Mouse (Mus musculus): ENCODE data around the gene Tmem14c.
A peak's percentile ranks its signal among the peaks of the same experiment; 100 is the strongest.

Gene Tmem14c

DNA sequence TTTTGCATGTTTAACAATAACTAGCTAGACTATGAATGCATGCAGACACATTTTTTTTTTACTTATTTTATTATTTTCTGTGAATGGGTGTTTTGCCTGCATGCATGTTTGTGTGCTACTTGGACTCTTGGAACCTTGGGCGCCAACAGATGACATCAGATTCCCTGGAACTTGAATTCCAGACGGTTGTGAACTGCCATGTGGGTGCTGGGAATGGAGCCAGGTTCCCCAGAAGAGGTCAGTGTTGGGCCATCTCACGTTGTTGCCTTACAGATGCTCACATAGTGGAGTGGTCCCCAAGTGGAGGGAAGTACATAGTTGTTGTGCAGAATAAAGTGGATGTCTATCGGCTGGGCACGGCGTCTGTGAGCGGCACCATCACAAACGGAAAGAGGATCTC, 7.1 kb upstream of the Tmem14c start:
- DNase-seq = no peak

DNA sequence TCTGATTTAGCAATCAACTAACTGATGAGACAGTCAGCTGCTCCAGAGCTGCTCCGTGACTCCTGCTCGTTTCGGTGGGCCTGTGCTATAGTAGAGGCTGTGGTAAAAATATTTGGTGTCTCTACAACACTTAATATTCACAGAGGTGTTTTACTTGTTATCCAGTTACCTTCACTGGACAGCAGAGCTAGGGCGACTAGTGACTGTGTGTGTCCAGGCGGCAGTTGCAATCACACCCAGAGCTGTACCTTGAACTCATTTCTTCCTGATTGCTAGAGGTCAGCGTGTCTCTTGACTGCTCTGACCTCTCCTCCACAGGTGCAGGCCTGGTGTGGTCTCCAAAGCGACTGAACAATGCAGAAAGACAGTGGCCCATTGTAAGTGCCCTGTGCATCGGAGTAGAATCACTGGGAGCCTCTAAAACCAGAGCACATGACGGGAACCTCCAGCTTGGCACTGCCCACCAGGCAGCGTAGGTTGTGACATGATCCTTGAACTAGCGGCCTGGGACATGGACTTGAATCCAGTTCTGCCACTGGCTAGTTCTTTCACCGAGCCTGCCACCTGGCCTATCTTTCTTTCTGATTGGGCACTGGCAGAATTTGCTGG, 809 bp downstream of the Tmem14c start:
- DNase-seq = peak; percentile 17

DNA sequence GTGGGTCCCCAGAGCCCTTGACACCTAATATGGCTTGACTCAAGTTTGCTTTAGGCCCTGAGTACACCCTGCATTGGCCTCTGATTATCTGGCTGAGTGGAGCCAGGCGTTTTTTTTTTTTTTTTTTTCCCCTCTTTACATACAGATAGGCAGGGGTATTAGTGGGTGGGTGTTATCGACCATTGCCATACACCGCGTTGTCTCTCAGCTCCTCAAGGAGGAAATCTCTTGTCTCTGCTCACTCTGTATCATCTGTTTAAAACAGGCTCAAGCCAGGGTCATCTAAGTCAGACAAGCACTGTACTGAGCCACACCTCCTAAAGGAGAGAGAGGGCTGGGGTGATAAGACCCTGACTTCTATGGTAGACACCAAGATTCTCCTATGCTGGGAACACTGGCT, 1.7 kb downstream of the Tmem14c start:
- no peak for DNase-seq

DNA sequence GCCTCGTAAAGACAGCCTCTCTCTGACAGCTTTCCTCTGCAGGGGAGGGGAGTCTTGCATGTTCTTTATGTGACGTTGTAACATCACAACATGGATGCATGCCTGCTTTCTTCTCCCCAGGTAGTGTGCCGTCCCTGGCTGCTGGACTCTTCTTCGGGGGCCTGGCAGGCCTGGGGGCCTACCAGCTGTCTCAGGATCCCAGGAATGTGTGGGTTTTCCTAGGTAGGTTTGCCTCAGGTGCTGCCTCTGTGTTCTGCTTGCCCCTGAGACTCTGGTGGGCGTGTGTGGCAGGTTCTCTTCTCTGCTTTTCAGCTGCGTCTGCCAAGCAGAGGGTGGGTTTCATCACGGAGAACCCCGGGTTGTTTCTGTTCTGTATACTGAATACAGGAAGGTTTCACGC, 2.1 kb downstream of the Tmem14c start:
- DNase-seq = no peak

DNA sequence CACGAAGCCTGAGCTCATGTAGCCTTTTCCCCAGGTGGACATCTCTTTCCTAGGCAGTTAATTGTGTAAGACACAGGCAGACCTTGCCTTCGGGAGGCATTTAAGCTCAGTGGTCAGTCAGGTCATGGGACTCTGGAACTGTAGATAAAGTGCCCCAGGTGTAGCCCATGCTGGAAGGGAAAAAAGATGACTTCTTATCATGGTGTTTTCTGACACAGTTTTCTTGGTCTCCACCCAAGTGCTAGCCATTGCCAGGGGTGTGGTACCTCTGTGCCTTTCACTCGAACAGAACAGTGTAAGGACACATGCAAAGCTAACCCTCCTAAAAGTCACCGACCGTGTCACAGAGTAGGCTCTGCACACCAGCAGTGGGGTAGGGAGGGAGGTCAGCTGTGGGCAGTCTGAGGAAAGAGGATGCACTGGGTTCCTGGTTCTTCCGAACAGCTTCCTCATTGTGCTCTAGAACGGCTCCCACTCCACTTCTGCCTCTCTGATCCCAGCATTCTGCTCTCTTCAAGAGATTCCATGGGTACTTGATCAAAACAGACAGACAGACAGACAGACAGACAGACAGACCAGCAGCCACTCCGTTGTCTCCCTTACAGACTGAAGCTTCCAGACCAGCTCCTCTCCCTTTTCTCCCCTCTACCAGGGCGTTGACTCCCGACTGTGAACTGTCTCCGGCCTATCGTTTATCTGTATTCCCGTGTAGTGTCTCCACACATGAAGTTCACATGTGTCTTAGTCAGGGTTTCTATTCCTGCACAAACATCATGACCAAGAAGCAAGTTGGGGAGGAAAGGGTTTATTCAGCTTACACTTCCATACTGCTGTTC, 2.9 kb downstream of the Tmem14c start:
- DNase-seq = no peak

DNA sequence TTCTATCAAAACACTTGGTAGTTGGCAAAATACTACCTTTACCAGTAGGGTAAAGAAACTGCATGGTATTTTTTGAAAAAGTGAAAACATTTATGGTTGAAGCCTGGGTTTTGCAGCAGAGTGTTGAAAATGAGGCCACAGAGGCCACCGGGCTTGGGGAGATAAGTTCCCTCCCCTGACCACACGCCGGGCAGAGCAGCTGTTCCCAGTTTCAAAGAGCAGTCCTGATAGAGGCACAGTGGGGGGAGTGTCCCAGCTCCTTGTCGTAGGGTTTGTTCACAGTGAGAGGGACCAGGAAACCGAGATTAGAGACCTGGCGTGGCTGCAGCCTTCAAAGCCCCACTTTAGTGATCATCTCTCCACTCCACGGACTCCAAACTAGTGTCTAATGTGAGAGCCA, 4.4 kb downstream of the Tmem14c start:
- DNase-seq = no peak

DNA sequence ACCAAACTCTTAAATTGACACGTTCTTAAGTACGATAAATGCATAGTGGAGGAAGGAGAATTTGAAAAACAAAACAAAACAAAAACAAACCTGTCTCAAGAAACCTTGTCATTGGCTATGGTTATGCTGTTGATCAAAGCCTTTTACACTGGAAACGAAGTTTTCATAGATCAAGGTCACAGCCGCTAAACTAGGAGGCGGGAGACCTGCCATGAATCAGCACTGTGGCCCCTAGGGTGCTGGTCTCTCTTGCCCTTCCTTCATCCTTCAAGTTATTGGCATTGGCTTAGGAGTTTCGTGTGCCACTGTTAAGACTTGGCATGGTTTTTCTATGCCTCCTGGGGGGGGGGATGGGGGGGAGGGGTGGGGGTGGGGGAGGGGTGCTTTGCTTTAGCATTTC, 5.5 kb downstream of the Tmem14c start:
- DNase-seq = no peak

DNA sequence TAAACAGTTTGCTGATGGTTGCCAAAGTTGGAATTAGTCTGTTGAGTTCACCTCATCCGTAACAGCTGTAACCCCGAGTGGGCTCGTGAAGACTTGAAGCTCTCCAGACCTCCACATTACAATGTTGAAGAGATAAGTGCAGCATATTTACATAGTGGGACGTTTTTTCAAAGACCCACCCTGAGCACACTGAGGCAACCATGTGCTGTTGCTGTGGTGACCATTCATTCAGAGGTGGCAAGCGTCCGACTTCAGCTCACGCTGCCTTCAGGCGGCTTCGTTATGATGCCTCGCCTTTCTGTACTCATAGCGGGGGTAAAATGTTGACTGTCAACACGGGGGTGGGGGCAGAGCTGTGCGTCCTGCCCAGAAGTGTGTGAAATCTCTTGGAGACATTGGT, 6.0 kb downstream of the Tmem14c start:
- no peak for DNase-seq

DNA sequence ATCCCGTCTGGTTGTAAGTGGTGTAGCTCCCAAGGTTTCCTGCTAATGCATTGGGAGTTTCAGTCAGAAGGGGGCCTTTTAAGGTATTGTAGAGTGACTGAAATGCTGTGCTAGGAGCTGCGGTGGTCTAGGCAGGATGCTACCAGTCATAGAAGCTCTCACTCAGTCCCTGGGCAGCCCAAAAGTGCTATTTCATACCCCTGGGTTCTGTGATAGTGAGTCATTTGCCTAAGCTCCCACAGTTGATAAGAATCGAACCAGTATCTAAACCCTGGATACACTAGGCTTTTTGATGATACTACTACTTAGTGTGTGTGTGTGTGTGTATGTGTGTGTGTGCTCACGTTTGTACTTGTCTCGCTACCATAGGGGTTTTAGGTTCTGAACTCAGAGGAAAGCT, 14.0 kb downstream of the Tmem14c start:
- no peak for DNase-seq

DNA sequence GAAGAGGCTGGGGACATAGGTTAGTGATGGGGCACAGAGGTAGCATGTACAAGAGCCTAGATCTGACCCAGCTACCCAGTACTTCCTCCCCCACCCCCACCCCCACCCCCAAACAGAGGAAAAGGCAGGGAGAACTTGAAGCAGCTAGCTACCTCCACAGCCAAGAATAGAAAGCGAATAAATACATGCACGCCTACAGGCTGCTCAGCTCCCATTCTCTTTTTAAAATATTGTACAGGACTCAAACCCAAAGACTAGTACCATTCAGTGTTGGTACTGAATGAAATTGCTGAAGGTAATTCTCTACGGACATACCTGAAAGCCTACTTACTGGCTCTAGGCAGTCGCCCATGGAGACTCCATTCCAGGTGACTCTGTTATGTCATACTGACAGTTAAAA, 26.4 kb downstream of the Tmem14c start:
- DNase-seq = no peak

DNA sequence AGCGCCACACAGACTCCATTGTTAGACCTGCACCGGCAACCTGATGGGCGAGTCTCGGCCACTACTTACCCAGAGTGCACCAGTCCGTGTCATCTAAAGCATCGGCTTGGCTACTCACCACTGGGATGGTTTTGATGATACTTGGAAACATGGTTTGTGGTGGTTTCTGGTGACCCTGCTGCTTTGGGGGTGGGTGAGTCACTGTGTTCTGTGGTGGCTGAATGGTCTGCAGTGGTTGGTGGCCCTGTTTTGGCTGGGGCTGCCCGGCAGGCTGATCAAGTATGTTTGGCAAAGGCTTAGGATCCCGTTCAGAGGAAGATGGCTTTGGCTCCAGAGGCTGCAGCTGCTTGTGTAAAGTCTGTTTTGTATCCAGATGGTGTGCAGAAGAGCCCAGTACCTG, 29.8 kb downstream of the Tmem14c start:
- DNase-seq = no peak

DNA sequence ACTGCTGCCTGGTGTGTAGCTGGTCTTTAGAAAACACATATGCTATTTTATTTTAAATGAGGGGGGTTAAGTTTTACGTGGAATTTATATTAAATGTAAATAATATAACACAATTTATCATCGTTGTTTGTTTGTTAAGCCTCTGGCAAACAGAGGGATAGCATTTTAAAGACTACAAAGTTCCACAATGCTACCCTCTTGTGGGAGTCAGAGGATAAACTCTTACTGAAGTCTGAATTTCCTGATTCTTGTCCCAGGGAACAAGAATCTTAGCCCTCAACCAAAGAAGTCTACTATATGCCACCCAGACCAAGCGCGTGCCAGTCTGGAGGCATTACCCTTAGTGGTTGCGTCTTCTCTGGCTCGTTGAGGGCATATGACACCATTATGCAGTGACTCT, 31.2 kb downstream of the Tmem14c start:
- DNase-seq = no peak

DNA sequence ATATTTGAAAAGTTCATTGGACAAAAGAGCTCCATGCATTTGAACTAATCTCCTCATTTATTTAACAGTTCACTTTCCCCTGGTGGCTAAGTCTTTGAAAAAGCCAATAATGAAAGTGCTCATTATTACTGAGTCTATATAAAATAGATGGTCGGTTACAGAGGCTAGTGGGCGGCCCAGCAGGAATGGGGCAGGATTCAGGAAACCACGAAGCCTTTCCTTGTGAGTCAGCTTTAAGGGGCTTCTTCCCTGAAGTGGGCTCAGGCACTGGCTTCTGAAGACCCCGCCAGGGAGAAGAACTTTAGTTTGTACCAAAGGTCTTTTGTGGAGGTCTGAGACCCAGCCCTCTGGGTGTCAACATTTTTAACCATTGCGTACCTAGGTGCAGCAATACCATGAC, 35.9 kb downstream of the Tmem14c start:
- DNase-seq = no peak

DNA sequence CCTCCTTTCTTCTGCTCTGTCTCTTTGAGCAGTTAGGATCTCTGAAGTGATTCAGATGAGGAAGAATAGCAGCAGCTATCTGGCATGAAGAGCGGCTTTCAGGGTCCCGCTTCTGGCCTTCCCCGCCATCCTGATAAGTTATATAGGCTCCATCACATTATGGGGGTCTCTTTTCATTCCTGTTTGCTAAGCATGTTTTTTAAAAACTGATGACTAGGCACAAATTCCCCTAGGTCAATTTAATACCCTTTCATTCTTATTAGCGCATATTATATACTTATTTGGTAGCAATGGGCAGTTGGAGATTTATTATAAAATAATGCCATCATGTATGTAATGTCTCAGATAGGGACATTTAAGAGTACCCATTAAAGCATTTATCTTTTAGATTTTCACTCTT, 51.5 kb downstream of the Tmem14c start:
- no peak for DNase-seq

DNA sequence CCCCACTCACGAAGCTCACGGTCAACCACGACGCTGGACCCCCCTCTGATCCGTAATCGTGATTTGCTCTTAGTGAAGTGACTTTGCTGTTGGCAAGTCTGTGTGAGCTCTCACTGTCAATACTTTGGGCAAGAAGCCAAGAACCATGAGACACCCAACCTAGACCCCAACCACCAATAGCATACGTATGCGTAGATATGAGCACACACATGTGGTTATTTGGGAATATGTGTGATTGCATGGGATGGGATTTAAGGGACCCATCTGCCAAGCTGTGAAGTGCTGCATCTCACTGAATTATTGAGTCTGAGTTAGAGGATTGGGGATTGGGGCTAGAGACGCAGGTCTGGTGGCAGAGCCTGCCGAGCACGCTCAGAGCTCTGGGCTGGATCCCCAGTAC, 55.5 kb downstream of the Tmem14c start:
- DNase-seq = no peak

Measured in kidney, postnatal 14 days (tissue).